Mouse (Mus musculus) megakaryocyte, embryonic 14.5 days (primary cell): ENCODE results near the gene Rab3il1.

Experiments used
- FLI1 ChIP-seq: IDR thresholded peaks from 2 replicates; pipeline ENCODE4 v1.6.1; 2012; ENCODE audit warnings: low read length, inconsistent platforms, mixed read lengths
- GATA1 ChIP-seq: IDR thresholded peaks from 3 replicates; pipeline ENCODE4 v1.6.1; 2012; ENCODE audit warnings: mixed read lengths, low read length, inconsistent platforms, borderline replicate concordance

DNA sequence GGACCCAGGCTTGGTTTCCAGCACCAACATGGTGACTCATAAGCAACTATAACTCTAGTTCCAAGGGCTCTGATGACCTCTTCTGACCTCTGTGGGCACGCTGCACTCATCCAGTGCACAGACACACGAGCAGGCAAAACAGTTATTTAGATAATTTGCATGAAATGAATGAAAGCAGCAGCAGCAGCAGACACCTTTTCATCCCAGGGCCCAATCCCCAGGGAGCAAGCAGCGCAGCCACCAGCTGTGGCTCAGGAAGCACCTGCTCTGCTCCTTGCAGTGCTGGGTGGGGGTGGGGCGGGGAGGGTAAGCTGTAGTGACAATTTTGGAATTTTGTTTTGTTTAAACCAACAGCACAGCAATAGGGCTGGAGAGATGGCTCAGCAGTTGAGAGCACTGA, 70.4 kb downstream of the Rab3il1 start:
- TF ChIP-seq GATA1, result no peak
- no peak for TF ChIP-seq FLI1
